Mouse (Mus musculus): ENCODE data around the gene Phactr3.

Phactr3 gene

DNA sequence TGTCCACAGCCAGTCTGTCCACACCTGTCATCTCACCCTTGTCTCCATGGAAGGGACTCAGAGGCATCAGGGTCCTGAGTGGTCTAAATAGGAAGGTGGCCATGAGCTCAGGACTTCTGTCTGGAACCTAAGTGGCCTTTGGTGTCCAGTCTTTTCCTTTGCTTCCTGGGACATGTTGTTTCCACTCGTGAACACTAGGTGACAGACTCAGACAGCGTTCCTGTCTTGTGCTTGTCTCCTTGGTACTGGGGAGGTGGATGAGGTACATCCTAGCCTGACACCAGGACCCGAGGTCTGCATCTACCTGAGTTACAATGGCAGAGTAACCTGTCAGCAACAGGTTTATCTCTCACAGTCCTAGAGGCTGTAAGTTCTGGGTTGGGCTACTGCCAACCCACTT lies 162.4 kb downstream of the Phactr3 start:
- no peak overlapping the region for H3K4me3 ChIP-seq (replicated peaks; ENCODE audit: low read length)
- no peaks in the 10 kb centered on the region for H3K27me3 ChIP-seq (ENCODE audit: insufficient read depth, low read length)
- H3K9me3 ChIP-seq (ENCODE audit: low read length), result peaks cover 21% of the 10 kb centered on the region
- H3K4me1 ChIP-seq (replicated peaks; ENCODE audit: low read depth, low read length), result no peaks in the 10 kb centered on the region
- TF ChIP-seq CTCF (conservative IDR thresholded peaks at IDR 0.05; ENCODE audit: low read length) (peak; percentile 23), NANOG (IDR thresholded peaks at IDR 0.05; ENCODE audit: borderline replicate concordance, low read length) (no peak)
- no peaks in the 10 kb centered on the region for H3K36me3 ChIP-seq (ENCODE audit: insufficient read depth, low read length)

DNA sequence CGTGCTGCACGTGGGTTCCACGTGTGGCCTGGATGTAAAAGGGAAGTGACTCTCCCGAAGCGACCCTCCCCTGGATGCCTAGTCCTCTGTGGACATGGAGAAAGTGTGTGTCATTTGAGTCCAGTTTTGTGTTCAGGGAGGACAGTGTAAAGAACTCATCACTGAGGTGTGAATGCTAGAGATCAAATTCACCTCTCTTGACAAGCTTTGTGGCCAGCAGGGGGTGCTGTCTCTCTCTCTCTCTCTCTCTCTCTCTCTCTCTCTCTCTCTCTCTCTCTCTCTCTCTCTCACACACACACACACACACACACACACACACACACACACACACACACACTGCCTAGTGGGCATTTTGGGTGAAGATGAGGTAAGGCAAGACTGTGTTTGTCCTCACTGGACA lies 168.5 kb downstream of the Phactr3 start:
- no peaks in the 10 kb centered on the region for H3K9me3 ChIP-seq (ENCODE audit: low read length)
- H3K4me3 ChIP-seq (replicated peaks; ENCODE audit: low read length), result no peak overlapping the region
- H3K4me1 ChIP-seq (replicated peaks; ENCODE audit: low read depth, low read length), result no peaks in the 10 kb centered on the region
- no peaks in the 10 kb centered on the region for H3K36me3 ChIP-seq (ENCODE audit: insufficient read depth, low read length)
- no peaks in the 10 kb centered on the region for H3K27me3 ChIP-seq (ENCODE audit: insufficient read depth, low read length)
- TF ChIP-seq POU5F1 (IDR thresholded peaks at IDR 0.05; ENCODE audit: borderline replicate concordance, low read length) (no peak), CTCF (conservative IDR thresholded peaks at IDR 0.05; ENCODE audit: low read length) (peak; percentile 22; the same call in 1 of the 2 replicates), NANOG (IDR thresholded peaks at IDR 0.05; ENCODE audit: borderline replicate concordance, low read length) (no peak)

DNA sequence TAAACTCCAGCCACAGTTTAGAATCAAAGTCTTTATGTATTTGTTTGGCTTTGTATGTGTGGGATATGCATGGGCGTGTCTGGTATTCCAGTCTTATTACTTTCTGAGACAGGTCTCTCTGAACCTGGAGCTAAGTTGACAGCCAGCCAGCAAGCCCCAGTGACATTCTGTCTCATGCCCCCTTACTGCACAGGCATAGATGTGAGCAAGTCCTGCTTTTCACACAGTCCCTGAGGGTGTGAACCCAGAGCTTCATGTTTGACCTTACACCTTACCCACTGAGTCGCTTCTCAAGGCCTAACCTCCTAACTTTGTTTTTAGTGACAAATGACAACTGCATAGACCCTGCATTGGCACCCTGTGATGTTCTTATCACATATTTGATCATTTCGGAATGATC lies 169.9 kb downstream of the Phactr3 start:
- H3K4me3 ChIP-seq (replicated peaks; ENCODE audit: low read length), result no peak overlapping the region
- TF ChIP-seq CTCF (conservative IDR thresholded peaks at IDR 0.05; ENCODE audit: low read length), result no peak
- TF ChIP-seq NANOG (IDR thresholded peaks at IDR 0.05; ENCODE audit: borderline replicate concordance, low read length), result no peak
- no peak for TF ChIP-seq POU5F1 (IDR thresholded peaks at IDR 0.05; ENCODE audit: borderline replicate concordance, low read length)
- no peaks in the 10 kb centered on the region for H3K27me3 ChIP-seq (ENCODE audit: insufficient read depth, low read length)
- H3K36me3 ChIP-seq (ENCODE audit: insufficient read depth, low read length), result no peaks in the 10 kb centered on the region
- H3K9me3 ChIP-seq (ENCODE audit: low read length), result no peaks in the 10 kb centered on the region
- no peaks in the 10 kb centered on the region for H3K4me1 ChIP-seq (replicated peaks; ENCODE audit: low read depth, low read length)

DNA sequence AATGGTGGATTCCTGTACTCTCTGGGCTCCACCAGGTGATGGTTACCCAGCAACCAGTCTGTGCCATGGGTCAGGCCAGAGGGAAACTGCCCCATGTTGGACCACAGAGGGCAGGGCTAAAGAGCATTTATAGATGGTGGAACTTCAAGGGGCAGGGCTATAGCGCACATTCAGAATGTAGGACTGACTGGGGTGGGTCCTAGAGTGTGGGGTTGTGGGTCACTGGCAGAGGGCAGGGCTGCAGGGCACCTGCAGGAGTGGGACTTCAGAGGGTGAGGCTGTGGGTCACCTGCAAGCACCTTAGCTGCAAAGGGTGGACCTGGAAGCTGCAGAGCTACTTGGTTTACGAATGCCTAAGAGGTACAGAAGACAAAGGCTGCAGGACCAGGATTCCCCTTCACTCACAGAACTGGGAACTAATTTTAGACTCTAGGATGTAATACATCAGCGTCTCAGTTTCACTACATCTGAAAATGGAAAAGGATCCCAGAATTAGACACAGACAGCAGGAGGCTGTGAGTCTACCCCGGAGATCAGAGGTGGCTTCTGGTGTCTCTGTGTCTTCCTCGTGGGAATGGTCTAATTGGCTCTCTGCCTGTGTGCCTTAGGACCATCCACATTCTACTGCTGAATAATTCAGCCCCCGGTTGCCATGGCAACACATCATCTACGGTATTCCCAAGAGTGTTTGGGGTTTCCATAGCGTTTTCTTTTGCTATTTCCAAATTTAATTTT lies 184.8 kb downstream of the Phactr3 start:
- no peaks in the 10 kb centered on the region for H3K9me3 ChIP-seq (ENCODE audit: low read length)
- H3K27me3 ChIP-seq (ENCODE audit: insufficient read depth, low read length), result 0 out of 2 replicates have a peak, but pooled peaks cover 3% of the 10 kb centered on the region
- H3K4me3 ChIP-seq (replicated peaks; ENCODE audit: low read length), result no peak overlapping the region
- H3K36me3 ChIP-seq (ENCODE audit: insufficient read depth, low read length), result no peaks in the 10 kb centered on the region
- no peak for TF ChIP-seq NANOG (IDR thresholded peaks at IDR 0.05; ENCODE audit: borderline replicate concordance, low read length)
- no peak for TF ChIP-seq CTCF (conservative IDR thresholded peaks at IDR 0.05; ENCODE audit: low read length)
- no peak for TF ChIP-seq POU5F1 (IDR thresholded peaks at IDR 0.05; ENCODE audit: borderline replicate concordance, low read length)
- no peaks in the 10 kb centered on the region for H3K4me1 ChIP-seq (replicated peaks; ENCODE audit: low read depth, low read length)

DNA sequence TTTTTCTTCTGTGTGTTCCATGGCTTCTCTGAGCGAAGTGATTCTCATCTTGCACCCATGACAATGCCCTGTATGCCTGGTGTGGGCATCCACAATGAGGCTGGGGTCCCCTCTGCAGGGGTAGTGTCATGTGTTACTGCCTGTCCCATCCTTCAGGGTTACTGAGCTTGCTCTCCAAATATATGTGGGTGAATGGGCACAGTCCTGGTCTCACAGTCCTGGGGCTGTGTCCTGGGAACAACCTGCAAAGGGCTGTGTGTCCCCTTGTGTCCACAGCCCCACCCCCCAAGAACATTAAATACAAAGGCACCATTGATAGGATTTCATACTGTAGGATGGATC lies 185.4 kb downstream of the Phactr3 start:
- no peaks in the 10 kb centered on the region for H3K36me3 ChIP-seq (ENCODE audit: insufficient read depth, low read length)
- no peak for TF ChIP-seq POU5F1 (IDR thresholded peaks at IDR 0.05; ENCODE audit: borderline replicate concordance, low read length)
- no peak for TF ChIP-seq CTCF (conservative IDR thresholded peaks at IDR 0.05; ENCODE audit: low read length)
- no peak for TF ChIP-seq NANOG (IDR thresholded peaks at IDR 0.05; ENCODE audit: borderline replicate concordance, low read length)
- no peaks in the 10 kb centered on the region for H3K4me1 ChIP-seq (replicated peaks; ENCODE audit: low read depth, low read length)
- H3K9me3 ChIP-seq (ENCODE audit: low read length), result no peaks in the 10 kb centered on the region
- 0 out of 2 replicates have a peak, but pooled peaks cover 3% of the 10 kb centered on the region for H3K27me3 ChIP-seq (ENCODE audit: insufficient read depth, low read length)
- no peak overlapping the region for H3K4me3 ChIP-seq (replicated peaks; ENCODE audit: low read length)

DNA sequence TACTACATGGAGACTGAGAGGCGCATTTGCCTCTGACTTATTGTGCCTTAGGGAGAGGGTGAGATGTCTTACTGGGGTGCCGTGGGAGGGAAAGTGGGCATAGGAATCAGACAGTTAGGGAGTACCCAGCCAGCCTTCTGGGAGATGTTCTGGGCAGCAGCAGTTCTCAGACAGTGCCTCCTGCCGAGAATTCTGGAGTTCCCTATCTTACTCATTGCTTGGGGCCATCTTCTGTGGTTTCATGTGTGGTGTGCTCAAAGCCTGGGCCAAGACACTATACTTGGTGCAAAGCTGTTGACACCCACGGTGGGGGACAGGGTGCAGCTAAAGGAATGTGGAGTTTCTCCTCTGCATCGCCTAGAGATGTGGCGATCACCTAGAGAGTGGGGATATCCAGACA lies 185.9 kb downstream of the Phactr3 start:
- H3K4me1 ChIP-seq (replicated peaks; ENCODE audit: low read depth, low read length), result no peaks in the 10 kb centered on the region
- TF ChIP-seq POU5F1 (IDR thresholded peaks at IDR 0.05; ENCODE audit: borderline replicate concordance, low read length) (no peak), CTCF (conservative IDR thresholded peaks at IDR 0.05; ENCODE audit: low read length) (no peak), NANOG (IDR thresholded peaks at IDR 0.05; ENCODE audit: borderline replicate concordance, low read length) (no peak)

DNA sequence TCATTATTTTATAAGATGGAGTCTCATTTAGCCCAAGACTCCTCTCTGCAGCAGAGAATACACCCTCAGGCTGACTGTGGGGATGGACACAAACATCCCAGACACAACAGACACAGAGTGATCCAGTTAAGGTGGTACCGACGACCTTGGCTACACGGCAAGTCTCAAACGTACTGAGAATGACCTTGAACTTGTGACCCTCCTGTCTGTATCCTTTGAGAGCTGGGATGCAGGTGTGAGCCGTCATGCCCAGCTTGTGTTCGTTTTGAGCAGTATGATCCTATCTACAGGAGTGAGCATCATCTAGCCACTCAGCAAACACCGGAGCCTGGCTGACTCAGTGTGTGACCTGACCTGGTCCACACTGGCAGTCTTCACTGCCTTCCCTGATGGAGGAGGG lies 194.8 kb downstream of the Phactr3 start:
- Histone ChIP-seq H3K4me1 (replicated peaks; ENCODE audit: low read depth, low read length) (peaks cover 14% of the 10 kb centered on the region), H3K27me3 (ENCODE audit: insufficient read depth, low read length) (no peaks in the 10 kb centered on the region), H3K4me3 (replicated peaks; ENCODE audit: low read length) (no peak overlapping the region), H3K9me3 (ENCODE audit: low read length) (no peaks in the 10 kb centered on the region), H3K36me3 (ENCODE audit: insufficient read depth, low read length) (no peaks in the 10 kb centered on the region)
- no peak for TF ChIP-seq CTCF (conservative IDR thresholded peaks at IDR 0.05; ENCODE audit: low read length)
- TF ChIP-seq POU5F1 (IDR thresholded peaks at IDR 0.05; ENCODE audit: borderline replicate concordance, low read length), result no peak
- no peak for TF ChIP-seq NANOG (IDR thresholded peaks at IDR 0.05; ENCODE audit: borderline replicate concordance, low read length)

More for the DNA sequence above, 185.9 kb downstream of the Phactr3 start:
- Histone ChIP-seq H3K4me3 (replicated peaks; ENCODE audit: low read length) (no peak overlapping the region), H3K27me3 (ENCODE audit: insufficient read depth, low read length) (0 out of 2 replicates have a peak, but pooled peaks cover 3% of the 10 kb centered on the region), H3K36me3 (ENCODE audit: insufficient read depth, low read length) (no peaks in the 10 kb centered on the region), H3K9me3 (ENCODE audit: low read length) (no peaks in the 10 kb centered on the region)

DNA sequence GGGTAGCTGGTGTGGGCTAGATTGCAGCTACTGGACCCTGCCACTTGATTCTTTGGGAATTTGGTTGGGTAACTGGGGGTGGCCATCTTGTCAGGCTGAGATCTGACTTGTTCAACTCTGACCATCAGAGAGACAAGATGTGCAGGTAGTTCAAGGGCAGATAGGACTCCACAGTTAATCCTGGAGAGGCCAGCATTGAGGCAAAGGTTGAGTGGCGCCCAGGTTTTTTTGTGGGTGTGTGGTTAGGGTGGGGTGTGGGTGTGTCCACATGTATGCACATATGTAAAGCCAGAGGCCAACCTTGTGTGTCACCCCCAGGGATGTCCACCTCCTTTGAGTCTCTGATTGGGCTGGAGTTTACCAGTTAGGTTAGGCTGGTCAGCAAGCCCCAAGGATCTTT lies 197.5 kb downstream of the Phactr3 start:
- TF ChIP-seq POU5F1 (IDR thresholded peaks at IDR 0.05; ENCODE audit: borderline replicate concordance, low read length) (no peak), CTCF (conservative IDR thresholded peaks at IDR 0.05; ENCODE audit: low read length) (no peak), NANOG (IDR thresholded peaks at IDR 0.05; ENCODE audit: borderline replicate concordance, low read length) (no peak)
- no peaks in the 10 kb centered on the region for H3K27me3 ChIP-seq (ENCODE audit: insufficient read depth, low read length)
- H3K4me3 ChIP-seq (replicated peaks; ENCODE audit: low read length), result no peak overlapping the region
- H3K36me3 ChIP-seq (ENCODE audit: insufficient read depth, low read length), result no peaks in the 10 kb centered on the region
- no peaks in the 10 kb centered on the region for H3K9me3 ChIP-seq (ENCODE audit: low read length)
- peaks cover 14% of the 10 kb centered on the region for H3K4me1 ChIP-seq (replicated peaks; ENCODE audit: low read depth, low read length)

DNA sequence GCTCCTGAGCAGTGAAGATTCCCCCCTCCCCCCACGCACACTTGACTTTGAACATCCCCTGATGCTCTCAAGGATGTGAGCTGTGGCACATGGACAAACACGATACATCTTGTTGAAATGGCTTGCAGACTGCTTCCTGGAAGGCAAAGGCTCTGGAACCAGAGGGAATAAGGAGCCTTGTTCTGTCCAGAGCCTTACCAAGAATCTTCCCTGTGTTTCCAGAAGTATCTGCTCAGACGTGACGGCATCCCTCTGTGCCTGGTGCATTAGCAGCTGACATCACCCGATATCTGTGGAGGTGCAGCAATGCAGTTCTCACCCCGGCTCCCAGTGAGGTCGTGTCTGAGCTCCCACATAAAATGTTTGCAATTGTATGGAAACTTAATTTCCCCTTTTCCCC lies 201.0 kb downstream of the Phactr3 start:
- H3K27me3 ChIP-seq (ENCODE audit: insufficient read depth, low read length), result peaks cover under 1% of the 10 kb centered on the region; the same call in 1 of the 2 replicates
- H3K4me1 ChIP-seq (replicated peaks; ENCODE audit: low read depth, low read length), result peaks cover 7% of the 10 kb centered on the region
- no peaks in the 10 kb centered on the region for H3K9me3 ChIP-seq (ENCODE audit: low read length)
- no peak for TF ChIP-seq POU5F1 (IDR thresholded peaks at IDR 0.05; ENCODE audit: borderline replicate concordance, low read length)
- no peak for TF ChIP-seq CTCF (conservative IDR thresholded peaks at IDR 0.05; ENCODE audit: low read length)
- TF ChIP-seq NANOG (IDR thresholded peaks at IDR 0.05; ENCODE audit: borderline replicate concordance, low read length), result no peak
- H3K4me3 ChIP-seq (replicated peaks; ENCODE audit: low read length), result no peak overlapping the region
- H3K36me3 ChIP-seq (ENCODE audit: insufficient read depth, low read length), result no peaks in the 10 kb centered on the region
